Mouse (Mus musculus): ENCODE results near the gene Xaf1.

DNA sequence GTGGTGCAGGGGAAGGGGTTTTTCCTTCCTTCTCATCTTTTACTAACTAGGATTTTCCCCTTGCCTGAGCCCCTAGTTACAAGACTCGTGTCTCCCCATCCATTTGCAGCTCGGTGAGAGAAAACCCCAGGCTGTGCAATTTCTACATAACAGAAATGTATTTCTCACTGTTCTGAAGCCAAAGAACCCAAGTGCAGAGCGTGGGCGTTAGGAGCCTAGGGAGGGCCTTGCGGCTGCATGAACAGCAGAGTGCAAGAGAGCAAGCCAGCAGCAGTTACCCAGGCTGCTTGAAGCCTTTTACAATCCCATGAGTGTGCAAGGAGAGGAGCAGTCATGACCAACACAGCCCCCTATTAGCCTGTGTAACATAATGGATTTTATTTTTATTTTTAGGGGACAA lies 6.0 kb downstream of the Xaf1 start:
- TF ChIP-seq CTCF (IDR thresholded peaks at IDR 0.05; ENCODE audit: control insufficient read depth, insufficient read depth, low read length) = no peak
- TF ChIP-seq POLR2A (IDR thresholded peaks at IDR 0.05; ENCODE audit: borderline replicate concordance, control insufficient read depth, low read depth, low read length) = no peak

Measured in bone marrow, adult 2 months (tissue).